Mouse (Mus musculus): ENCODE data around the gene Agtpbp1.

DNA sequence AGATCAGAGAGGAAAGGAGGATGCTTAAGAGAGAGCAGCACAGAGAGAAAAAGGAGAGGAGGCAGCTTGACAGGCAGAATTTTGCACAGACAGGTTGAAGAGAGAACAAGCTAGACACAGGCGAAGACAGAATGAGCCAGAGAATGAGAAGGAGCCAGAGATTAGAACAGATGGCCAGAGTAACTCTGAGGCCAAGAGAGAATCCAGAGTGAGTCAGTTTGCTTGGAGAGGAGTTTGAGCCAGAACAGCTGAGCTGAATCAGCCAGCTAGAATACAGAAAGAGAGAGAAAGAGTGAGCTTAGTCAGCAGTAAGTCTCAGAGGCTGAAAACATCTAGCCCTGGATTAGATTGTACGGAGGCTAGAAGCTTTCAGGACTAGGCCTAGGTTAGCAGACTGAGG is 12.5 kb downstream of the Agtpbp1 start:
- TF ChIP-seq MAFK (IDR thresholded peaks at IDR 0.05; ENCODE audit: insufficient read depth, low read depth, low read length), result no peak
- no peak for TF ChIP-seq ZNF384 (IDR thresholded peaks at IDR 0.05; ENCODE audit: low read depth, low read length)
- TF ChIP-seq ZC3H11A (IDR thresholded peaks at IDR 0.05; ENCODE audit: borderline replicate concordance, low read depth, low read length), result no peak
